Mouse (Mus musculus): ENCODE data around the gene Slc1a7. TPM values are rescaled to one million over a fixed set of nuclear protein-coding genes. Genes with fewer than 3 reads are reported as not detected.

Slc1a7 gene
- polyA plus RNA-seq, 1 experiment from 2014 or later: not detected

DNA sequence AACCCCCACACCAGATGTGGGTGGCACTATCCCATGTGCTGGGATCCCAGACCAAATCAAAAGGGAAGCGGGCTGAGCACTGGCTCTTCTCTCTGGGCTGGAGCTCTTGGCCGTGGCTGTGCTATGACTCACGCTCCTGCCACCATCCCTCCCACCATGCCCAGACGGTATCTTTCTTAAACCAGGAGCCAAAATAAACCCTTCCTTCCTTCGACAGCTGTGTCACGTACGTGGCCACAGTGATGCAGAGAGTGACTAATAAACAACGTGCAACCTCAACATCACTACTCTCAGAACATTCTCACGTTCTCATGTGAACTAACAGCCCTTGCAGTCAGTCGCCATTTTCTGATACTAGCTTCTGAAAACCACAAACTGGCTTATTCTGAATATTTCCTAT lies 90.0 kb downstream of the Slc1a7 start:
- no peak overlapping the region for H3K9ac ChIP-seq
- peaks cover 76% of the 10 kb centered on the region for H3K36me3 ChIP-seq
- H3K27ac ChIP-seq: no peak overlapping the region

DNA sequence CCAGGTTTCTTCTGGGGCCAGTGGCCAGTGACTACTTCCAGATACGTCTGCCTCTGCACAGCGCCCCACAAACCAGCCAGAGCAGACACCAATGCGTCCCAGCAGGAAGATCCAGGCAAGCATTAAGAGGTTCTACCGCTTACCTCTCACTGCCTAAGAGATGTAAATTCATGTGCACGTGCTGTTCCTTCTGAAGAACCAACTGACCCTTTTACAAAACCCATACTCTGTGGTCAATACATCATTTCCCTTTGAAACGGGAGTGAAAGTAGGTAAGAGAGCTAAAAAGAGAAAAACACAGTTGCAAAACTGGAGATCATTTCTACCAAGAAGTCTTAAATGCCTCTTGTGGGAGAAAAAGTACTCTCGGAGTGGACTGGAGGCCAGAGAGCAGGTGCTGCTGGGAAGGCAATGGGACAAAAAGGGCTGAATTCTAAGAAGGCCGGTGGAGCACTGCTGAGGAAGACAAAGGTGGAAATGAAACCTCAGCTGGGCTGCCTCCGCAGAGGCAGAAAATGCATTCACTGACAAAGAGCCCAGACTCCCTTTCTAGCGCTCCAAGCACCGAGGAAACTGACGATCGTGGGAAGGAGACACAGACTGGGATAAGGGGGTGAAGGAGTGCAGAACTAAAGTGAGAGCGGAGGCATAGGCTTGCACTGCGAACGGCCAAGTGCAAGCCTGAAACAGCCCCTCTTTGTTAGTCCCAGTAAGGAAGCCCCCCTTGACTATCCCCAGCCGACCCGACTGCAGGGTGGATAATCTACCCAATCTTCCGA lies 91.7 kb downstream of the Slc1a7 start:
- H3K9ac ChIP-seq: no peak overlapping the region
- H3K9me3 ChIP-seq: peaks cover 2% of the 10 kb centered on the region; the same call in 1 of the 2 replicates
- no peak overlapping the region for H3K4me2 ChIP-seq
- H3K27me3 ChIP-seq: no peaks in the 10 kb centered on the region
- WGBS: 62% methylated on average over 19 of the region's 19 CpGs
- no peak for ATAC-seq (ENCODE audit: insufficient number of reproducible peaks, insufficient read depth, low FRiP score, low TSS enrichment, low read depth)
- H3K27ac ChIP-seq: no peak overlapping the region
- no peak overlapping the region for H3K4me3 ChIP-seq
- H3K36me3 ChIP-seq: peaks cover 70% of the 10 kb centered on the region
- no peaks in the 10 kb centered on the region for H3K4me1 ChIP-seq

More for the DNA sequence above, 90.0 kb downstream of the Slc1a7 start:
- 83% methylated on average over 10 of the region's 10 CpGs for WGBS
- H3K4me1 ChIP-seq: no peaks in the 10 kb centered on the region
- ATAC-seq (ENCODE audit: insufficient number of reproducible peaks, insufficient read depth, low FRiP score, low TSS enrichment, low read depth): no peak
- no peaks in the 10 kb centered on the region for H3K27me3 ChIP-seq
- no peak overlapping the region for H3K4me2 ChIP-seq
- no peak overlapping the region for H3K4me3 ChIP-seq
- H3K9me3 ChIP-seq: peaks cover 2% of the 10 kb centered on the region; the same call in 1 of the 2 replicates

DNA sequence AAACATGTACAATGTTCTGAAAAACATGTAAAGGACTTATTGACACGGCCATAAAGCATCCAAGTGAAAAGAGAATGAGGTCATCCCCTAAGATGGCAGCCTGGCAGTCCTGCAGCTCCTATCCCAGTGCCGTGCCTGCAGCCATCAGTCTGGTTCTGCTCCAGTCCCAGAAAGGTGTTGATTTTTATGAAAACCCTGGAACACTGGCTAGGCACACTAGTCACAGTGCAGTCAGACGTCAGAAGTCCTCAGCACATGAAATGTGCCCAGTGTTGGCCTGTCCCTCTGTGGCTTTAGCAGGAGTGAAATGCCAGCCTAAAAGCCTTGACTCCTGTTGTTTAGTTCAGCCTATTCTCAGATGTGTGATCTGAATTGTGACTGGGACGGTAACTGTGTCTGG lies 92.6 kb downstream of the Slc1a7 start:
- H3K9me3 ChIP-seq: peaks cover 2% of the 10 kb centered on the region; the same call in 1 of the 2 replicates
- WGBS: 78% methylated on average over 4 of the region's 4 CpGs
- no peak overlapping the region for H3K9ac ChIP-seq
- no peak overlapping the region for H3K4me2 ChIP-seq
- H3K4me3 ChIP-seq: no peak overlapping the region
- H3K4me1 ChIP-seq: no peaks in the 10 kb centered on the region
- no peak overlapping the region for H3K27ac ChIP-seq
- H3K27me3 ChIP-seq: no peaks in the 10 kb centered on the region
- no peak for ATAC-seq (ENCODE audit: insufficient number of reproducible peaks, insufficient read depth, low FRiP score, low TSS enrichment, low read depth)
- H3K36me3 ChIP-seq: peaks cover 68% of the 10 kb centered on the region

DNA sequence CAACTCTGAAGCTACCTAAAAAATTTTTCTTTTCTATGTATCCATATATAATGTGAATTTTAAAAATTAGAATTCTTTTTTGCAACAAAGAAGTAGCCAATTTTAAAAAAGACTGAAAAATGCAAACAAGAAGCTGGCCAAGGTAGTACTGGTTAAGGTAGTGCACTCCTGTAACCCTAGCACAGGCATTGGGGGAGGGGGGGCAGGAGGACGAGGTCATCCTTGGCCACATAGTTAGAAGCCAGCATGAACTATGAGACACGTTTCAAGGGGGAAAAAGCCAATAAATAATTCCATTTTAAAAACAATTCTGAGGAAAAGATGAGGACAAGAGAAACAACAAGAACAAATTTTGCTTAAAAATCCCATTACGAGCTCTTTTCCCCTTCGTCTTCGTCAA lies 94.4 kb downstream of the Slc1a7 start:
- Histone ChIP-seq H3K4me2 (no peak overlapping the region), H3K4me3 (no peak overlapping the region), H3K36me3 (peaks cover 67% of the 10 kb centered on the region), H3K27ac (no peak overlapping the region), H3K27me3 (no peaks in the 10 kb centered on the region), H3K9me3 (peaks cover 2% of the 10 kb centered on the region; the same call in 1 of the 2 replicates), H3K4me1 (no peaks in the 10 kb centered on the region), H3K9ac (no peak overlapping the region)
- no peak for ATAC-seq (ENCODE audit: insufficient number of reproducible peaks, insufficient read depth, low FRiP score, low TSS enrichment, low read depth)
- 94% methylated on average over 5 of the region's 5 CpGs for WGBS

Other genes starting within 250 kb of the Slc1a7 start
- 4.0 and 4.1 TPM in 2 replicates for gene Lrp8, start 166.1 kb upstream of the Slc1a7 start, polyA plus RNA-seq (2015; fragmentation: Nextera tagmentation; extraction: Ambion mirVana)
- 214 and 216 TPM in 2 replicates for gene Magoh, start 88.6 kb upstream of the Slc1a7 start, polyA plus RNA-seq (2015; fragmentation: Nextera tagmentation; extraction: Ambion mirVana)
- 134 and 140 TPM in 2 replicates for gene 0610037L13Rik, start 78.5 kb upstream of the Slc1a7 start, polyA plus RNA-seq (2015; fragmentation: Nextera tagmentation; extraction: Ambion mirVana)
- gene Cpt2, start 44.7 kb upstream of the Slc1a7 start, polyA plus RNA-seq (2015; fragmentation: Nextera tagmentation; extraction: Ambion mirVana): 24.2 and 26.5 TPM in 2 replicates
- 0.90 and 1.4 TPM in 2 replicates for gene Podn, start 128.1 kb downstream of the Slc1a7 start, polyA plus RNA-seq (2015; fragmentation: Nextera tagmentation; extraction: Ambion mirVana)
- 176 and 190 TPM in 2 replicates for gene Scp2, start 176.7 kb downstream of the Slc1a7 start, polyA plus RNA-seq (2015; fragmentation: Nextera tagmentation; extraction: Ambion mirVana)
- 45.0 and 47.9 TPM in 2 replicates for gene Echdc2, start 197.1 kb downstream of the Slc1a7 start, polyA plus RNA-seq (2015; fragmentation: Nextera tagmentation; extraction: Ambion mirVana)
- 0.14 TPM in 1 of 2 replicates, not detected in the other for gene Zyg11a, start 249.7 kb downstream of the Slc1a7 start, polyA plus RNA-seq (2015; fragmentation: Nextera tagmentation; extraction: Ambion mirVana)